Mouse (Mus musculus) brain, embryonic 14.5 days (tissue): ENCODE data around the gene Ftsj1.

Experiments
- CTCF ChIP-seq: fragments of 200-500 bp; IDR thresholded peaks from 2 replicates; pipeline ENCODE4 v1.5.1; 2012; ENCODE audit warnings: inconsistent platforms, mild to moderate bottlenecking, moderate library complexity, borderline replicate concordance; ENCODE audit not compliant: insufficient read depth, insufficient read length; ENCODE audit errors: extremely low read depth
- POLR2A ChIP-seq: fragments of 200-500 bp; IDR thresholded peaks from 2 replicates; pipeline ENCODE4 v1.6.1; 2012; ENCODE audit warnings: mild to moderate bottlenecking, inconsistent platforms, borderline replicate concordance; ENCODE audit not compliant: poor library complexity, insufficient read depth, insufficient read length, severe bottlenecking; ENCODE audit errors: extremely low read depth

DNA sequence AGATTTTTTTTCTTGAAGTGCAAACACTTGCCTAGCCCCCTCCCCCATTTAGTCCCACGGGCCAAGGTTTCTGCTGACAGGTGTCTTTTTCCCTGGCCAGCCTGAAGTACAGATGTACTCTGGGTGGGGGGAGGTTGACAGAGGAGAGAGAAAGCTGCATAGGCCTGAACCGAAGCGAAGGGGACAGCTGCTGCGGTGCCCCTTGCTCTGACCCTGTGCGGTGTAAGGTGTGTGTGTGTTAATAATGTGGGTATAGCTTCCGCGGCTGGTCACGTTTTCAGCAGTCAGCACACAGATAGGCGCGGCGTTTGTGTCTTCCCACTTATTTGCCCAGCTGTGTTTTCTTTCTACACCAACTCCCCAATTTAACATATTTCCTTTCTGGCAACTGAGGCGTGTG, 7.3 kb upstream of the Ftsj1 start:
- TF ChIP-seq POLR2A (no peak), CTCF (no peak)
